Mouse (Mus musculus): ENCODE data around the gene D630045J12Rik. TPM values are rescaled to one million over a fixed set of nuclear protein-coding genes. Genes with fewer than 3 reads are reported as not detected.

Gene D630045J12Rik
- polyA plus RNA-seq, 1 experiment: 7.1 TPM

- TF ChIP-seq CTCF (IDR thresholded peaks at IDR 0.05; ENCODE audit: insufficient read depth, low read length) (no peak), POLR2A (IDR thresholded peaks at IDR 0.05; ENCODE audit: borderline replicate concordance, extremely low read depth, low read depth, low read length) (no peak)
- no peak for DNase-seq
- peaks cover 3% of the 10 kb centered on the region; the same call in 1 of the 2 replicates for H3K4me1 ChIP-seq (ENCODE audit: control insufficient read depth, insufficient read depth, low read length)
- H3K4me3 ChIP-seq (replicated peaks; ENCODE audit: extremely low read depth, low read depth, low read length): no peak overlapping the region
- 94% methylated on average over 19 of the region's 19 CpGs for WGBS
Observed at GRCm38 (mm10) chr6:38149483-38149882, 104.3 kb downstream of the D630045J12Rik start.

- 90% methylated on average over 10 of the region's 10 CpGs for WGBS
- no peak for DNase-seq
- peaks cover 7% of the 10 kb centered on the region; the same call in 1 of the 2 replicates for H3K4me1 ChIP-seq (ENCODE audit: control insufficient read depth, insufficient read depth, low read length)
- TF ChIP-seq POLR2A (IDR thresholded peaks at IDR 0.05; ENCODE audit: borderline replicate concordance, extremely low read depth, low read depth, low read length): no peak
- TF ChIP-seq CTCF (IDR thresholded peaks at IDR 0.05; ENCODE audit: insufficient read depth, low read length): no peak
- H3K4me3 ChIP-seq (replicated peaks; ENCODE audit: extremely low read depth, low read depth, low read length): no peak overlapping the region
Observed at GRCm38 (mm10) chr6:38148626-38149025, 105.2 kb downstream of the D630045J12Rik start.

- 82% methylated on average over 5 of the region's 5 CpGs for WGBS
- Histone ChIP-seq H3K4me3 (replicated peaks; ENCODE audit: extremely low read depth, low read depth, low read length) (no peak overlapping the region), H3K4me1 (ENCODE audit: control insufficient read depth, insufficient read depth, low read length) (peaks cover 7% of the 10 kb centered on the region; the same call in 1 of the 2 replicates)
- no peak for DNase-seq
- TF ChIP-seq CTCF (IDR thresholded peaks at IDR 0.05; ENCODE audit: insufficient read depth, low read length): no peak
- TF ChIP-seq POLR2A (IDR thresholded peaks at IDR 0.05; ENCODE audit: borderline replicate concordance, extremely low read depth, low read depth, low read length): no peak
Observed at GRCm38 (mm10) chr6:38147301-38147700, 106.5 kb downstream of the D630045J12Rik start.

- Histone ChIP-seq H3K4me3 (replicated peaks; ENCODE audit: extremely low read depth, low read depth, low read length) (no peak overlapping the region), H3K4me1 (ENCODE audit: control insufficient read depth, insufficient read depth, low read length) (peaks cover 7% of the 10 kb centered on the region; the same call in 1 of the 2 replicates)
- WGBS: 54% methylated on average over 8 of the region's 8 CpGs
- no peak for DNase-seq
- TF ChIP-seq CTCF (IDR thresholded peaks at IDR 0.05; ENCODE audit: insufficient read depth, low read length) (no peak), POLR2A (IDR thresholded peaks at IDR 0.05; ENCODE audit: borderline replicate concordance, extremely low read depth, low read depth, low read length) (no peak)
Observed at GRCm38 (mm10) chr6:38145463-38146065, 108.2 kb downstream of the D630045J12Rik start.

- Histone ChIP-seq H3K4me1 (ENCODE audit: control insufficient read depth, insufficient read depth, low read length) (peaks cover 7% of the 10 kb centered on the region; the same call in 1 of the 2 replicates), H3K4me3 (replicated peaks; ENCODE audit: extremely low read depth, low read depth, low read length) (no peak overlapping the region)
- DNase-seq: peak; percentile 36
- TF ChIP-seq CTCF (IDR thresholded peaks at IDR 0.05; ENCODE audit: insufficient read depth, low read length): no peak
- no peak for TF ChIP-seq POLR2A (IDR thresholded peaks at IDR 0.05; ENCODE audit: borderline replicate concordance, extremely low read depth, low read depth, low read length)
- WGBS: 28% methylated on average over 9 of the region's 9 CpGs
Observed at GRCm38 (mm10) chr6:38144161-38144998, 109.4 kb downstream of the D630045J12Rik start.

GRCm38 (mm10) chr6:38140402-38140801 is 113.4 kb downstream of the D630045J12Rik start:
- peaks cover 4% of the 10 kb centered on the region; the same call in 1 of the 2 replicates for H3K4me1 ChIP-seq (ENCODE audit: control insufficient read depth, insufficient read depth, low read length)

GRCm38 (mm10) chr6:38139086-38139485 is 114.7 kb downstream of the D630045J12Rik start:
- Histone ChIP-seq H3K4me1 (ENCODE audit: control insufficient read depth, insufficient read depth, low read length) (no peaks in the 10 kb centered on the region), H3K4me3 (replicated peaks; ENCODE audit: extremely low read depth, low read depth, low read length) (no peak overlapping the region)
- DNase-seq: no peak
- WGBS: 88% methylated on average over 3 of the region's 3 CpGs
- no peak for TF ChIP-seq CTCF (IDR thresholded peaks at IDR 0.05; ENCODE audit: insufficient read depth, low read length)
- no peak for TF ChIP-seq POLR2A (IDR thresholded peaks at IDR 0.05; ENCODE audit: borderline replicate concordance, extremely low read depth, low read depth, low read length)

More at GRCm38 (mm10) chr6:38140402-38140801, 113.4 kb downstream of the D630045J12Rik start:
- TF ChIP-seq CTCF (IDR thresholded peaks at IDR 0.05; ENCODE audit: insufficient read depth, low read length): no peak
- no peak for TF ChIP-seq POLR2A (IDR thresholded peaks at IDR 0.05; ENCODE audit: borderline replicate concordance, extremely low read depth, low read depth, low read length)
- WGBS: 74% methylated on average over 9 of the region's 9 CpGs
- H3K4me3 ChIP-seq (replicated peaks; ENCODE audit: extremely low read depth, low read depth, low read length): no peak overlapping the region
- DNase-seq: no peak

GRCm38 (mm10) chr6:38134806-38135559 is 118.8 kb downstream of the D630045J12Rik start:
- DNase-seq: no peak
- H3K4me1 ChIP-seq (ENCODE audit: control insufficient read depth, insufficient read depth, low read length): no peaks in the 10 kb centered on the region
- 73% methylated on average over 8 of the region's 8 CpGs for WGBS
- H3K4me3 ChIP-seq (replicated peaks; ENCODE audit: extremely low read depth, low read depth, low read length): no peak overlapping the region
- TF ChIP-seq POLR2A (IDR thresholded peaks at IDR 0.05; ENCODE audit: borderline replicate concordance, extremely low read depth, low read depth, low read length) (no peak), CTCF (IDR thresholded peaks at IDR 0.05; ENCODE audit: insufficient read depth, low read length) (no peak)

GRCm38 (mm10) chr6:38131801-38132231 is 122.0 kb downstream of the D630045J12Rik start:
- Histone ChIP-seq H3K4me1 (ENCODE audit: control insufficient read depth, insufficient read depth, low read length) (no peaks in the 10 kb centered on the region), H3K4me3 (replicated peaks; ENCODE audit: extremely low read depth, low read depth, low read length) (no peak overlapping the region)
- TF ChIP-seq POLR2A (IDR thresholded peaks at IDR 0.05; ENCODE audit: borderline replicate concordance, extremely low read depth, low read depth, low read length) (no peak), CTCF (IDR thresholded peaks at IDR 0.05; ENCODE audit: insufficient read depth, low read length) (no peak)
- DNase-seq: no peak
- WGBS: 58% methylated on average over 4 of the region's 4 CpGs

All from lung, adult 2 months (tissue).